Mouse (Mus musculus): ENCODE measurements around the gene Spata31d1b. TPM values are rescaled to one million over a fixed set of nuclear protein-coding genes. Genes with fewer than 3 reads are reported as not detected.
"Not testable (repeated sequence)": the region's sequence is repeated elsewhere in the genome, so short reads cannot be mapped to it uniquely, and the experiment has no call there.

Gene Spata31d1b
- not detected in 2 replicates for polyA plus RNA-seq (2012; rRNA removed)

DNA sequence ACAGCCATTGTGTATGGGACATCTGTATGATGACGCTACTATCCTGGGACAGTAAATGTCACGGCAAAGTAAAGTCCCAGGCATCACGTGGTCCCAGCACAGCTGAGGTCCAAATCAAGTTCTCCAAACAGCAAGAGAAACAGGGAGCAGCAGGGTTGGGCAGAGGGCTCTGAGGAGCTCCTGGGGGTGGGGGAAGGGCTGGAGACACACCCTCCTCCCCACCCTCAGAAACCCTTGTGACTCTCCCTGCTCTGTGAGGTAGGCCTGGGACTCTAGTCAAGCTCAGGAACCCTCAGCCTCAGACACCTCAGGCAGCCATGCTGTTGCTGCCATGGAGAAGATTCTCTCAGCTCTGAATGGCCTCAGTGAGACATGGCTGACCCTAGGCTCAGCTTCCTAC, at the start of gene Spata31d1b:
TSS of gene Spata31d1b (plus strand) at position 301 of the 400 bp plus-strand sequence.
- DNase-seq (ENCODE audit: low read depth, low spot score) = not testable (repeated sequence)
- WGBS = 60% methylated on average over 3 of the region's 3 CpGs

DNA sequence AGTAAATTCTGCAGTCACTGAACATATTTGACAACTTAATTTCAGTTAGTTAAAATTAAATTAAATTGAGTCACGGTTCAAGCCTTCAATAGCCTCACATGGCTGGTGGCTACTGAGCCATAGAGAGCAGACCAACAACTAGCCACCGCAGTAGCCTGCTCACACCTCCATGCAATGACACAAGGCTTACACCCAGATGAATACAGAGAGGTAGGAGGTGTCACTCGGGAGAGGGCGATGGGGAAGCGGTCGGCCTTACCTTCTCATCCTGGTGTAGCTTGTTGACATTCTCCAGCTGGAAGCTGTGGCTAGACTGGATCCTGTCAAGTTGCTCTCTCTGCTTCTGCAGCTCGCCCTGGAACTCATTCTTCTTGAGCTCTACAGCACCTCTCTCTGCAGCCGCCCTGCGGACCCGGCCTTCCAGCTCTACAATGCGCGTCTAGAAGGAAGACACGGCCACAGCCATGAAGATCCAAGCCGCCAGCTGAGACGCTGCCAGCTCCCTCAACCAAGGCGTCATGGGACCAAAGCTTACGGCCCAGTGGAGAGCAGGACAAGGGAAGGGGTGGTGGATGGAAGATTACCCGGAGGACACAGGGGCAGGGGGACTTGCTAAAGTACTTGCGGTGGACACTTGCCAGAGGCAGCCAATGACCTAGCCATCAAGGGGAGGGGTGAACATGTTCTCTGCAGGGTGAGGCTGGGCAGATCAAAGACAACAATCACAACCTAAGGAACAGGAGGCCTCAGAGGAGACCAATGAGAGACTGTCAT, 48.0 kb upstream of the Spata31d1b start:
- WGBS = 80% methylated on average over 19 of the region's 19 CpGs
- DNase-seq (ENCODE audit: low read depth, low spot score) = no peak

DNA sequence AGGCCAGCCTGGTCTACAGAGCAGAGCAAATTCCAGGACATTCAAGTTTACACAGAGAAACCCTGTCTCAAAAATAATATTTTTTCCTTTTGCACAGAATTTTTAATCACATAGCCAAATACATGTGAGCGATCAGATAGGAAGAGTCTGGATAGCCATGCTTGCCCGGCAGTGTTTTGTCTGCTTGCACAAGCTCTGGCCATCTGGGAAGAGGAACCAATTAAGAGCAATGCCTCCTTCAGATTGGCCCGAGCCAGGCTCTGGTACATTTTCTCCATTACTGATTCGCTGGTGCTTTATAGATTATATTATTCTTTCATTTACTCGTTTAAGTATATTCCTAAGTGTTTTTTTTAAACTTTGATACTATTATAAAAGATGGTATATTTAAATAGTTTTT, 44.3 kb upstream of the Spata31d1b start:
- no peak for DNase-seq (ENCODE audit: low read depth, low spot score)
- WGBS = 43% methylated on average over 5 of the region's 5 CpGs

DNA sequence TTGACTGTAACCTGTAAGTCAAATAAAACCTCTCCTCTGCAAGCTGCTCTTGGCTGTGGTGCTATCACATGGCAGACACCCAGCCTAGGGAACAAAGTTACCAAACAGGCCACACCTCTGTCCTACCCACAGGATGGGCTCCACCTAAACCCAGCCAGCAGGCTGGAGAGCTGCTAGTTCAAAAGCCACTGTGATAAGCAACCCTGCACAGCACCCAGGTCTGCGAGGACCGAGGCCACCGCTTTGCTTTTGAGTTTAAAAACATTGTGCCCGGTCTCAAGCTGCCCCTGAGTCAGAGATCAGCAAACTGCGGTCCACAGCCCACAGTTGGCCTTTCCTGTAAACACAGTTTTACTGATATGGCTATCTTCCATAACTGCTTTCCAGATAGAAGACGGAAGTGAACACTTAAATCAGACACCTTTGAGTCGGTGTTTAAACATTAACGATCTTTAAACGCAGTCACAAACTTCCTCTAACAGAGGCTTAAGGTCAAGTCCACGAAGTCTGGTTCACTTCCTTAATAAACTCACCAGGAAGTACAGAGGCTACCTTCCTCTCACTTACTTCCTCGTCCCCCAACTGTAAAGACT, 43.5 kb upstream of the Spata31d1b start:
- WGBS = 9% methylated on average over 11 of the region's 11 CpGs
- peak; percentile 92 for DNase-seq (ENCODE audit: low read depth, low spot score)

GRCm38 (mm10) chr13:59669946-59670345, 42.1 kb upstream of the Spata31d1b start:
- WGBS = 61% methylated on average over 10 of the region's 10 CpGs
- DNase-seq (ENCODE audit: low read depth, low spot score) = no peak

GRCm38 (mm10) chr13:59671521-59671920, 40.6 kb upstream of the Spata31d1b start:
- WGBS = 50% methylated on average over 2 of the region's 2 CpGs
- no peak for DNase-seq (ENCODE audit: low read depth, low spot score)

DNA sequence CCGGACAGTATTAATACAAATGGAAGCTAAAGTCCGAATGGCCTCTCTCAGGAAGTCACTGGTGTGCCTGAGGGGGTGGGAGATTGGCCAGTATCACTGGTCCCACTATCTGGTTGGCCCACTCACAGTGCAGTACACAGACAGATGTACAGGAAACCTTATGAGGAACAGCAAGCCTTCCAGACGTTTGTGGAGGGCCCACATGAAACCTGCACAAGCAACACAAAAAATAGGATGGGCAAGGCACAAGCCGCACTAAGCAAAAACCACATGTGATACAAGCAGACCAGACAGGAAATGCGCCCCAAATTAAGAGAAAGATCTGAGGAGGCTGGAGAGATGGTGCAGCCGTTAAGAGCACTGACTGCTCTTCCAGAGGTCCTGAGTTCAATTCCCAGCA, 39.8 kb upstream of the Spata31d1b start:
- DNase-seq (ENCODE audit: low read depth, low spot score) = no peak
- 33% methylated on average over 6 of the region's 6 CpGs for WGBS

- no peak for DNase-seq (ENCODE audit: low read depth, low spot score)
- 43% methylated on average over 7 of the region's 7 CpGs for WGBS
Measured at GRCm38 (mm10) chr13:59673597-59673996, 38.5 kb upstream of the Spata31d1b start.

GRCm38 (mm10) chr13:59674215-59674614, 37.9 kb upstream of the Spata31d1b start:
- no peak for DNase-seq (ENCODE audit: low read depth, low spot score)
- 18% methylated on average over 3 of the region's 3 CpGs for WGBS

GRCm38 (mm10) chr13:59674761-59675150, 37.3 kb upstream of the Spata31d1b start:
- WGBS = 4% methylated on average over 13 of the region's 13 CpGs
- no peak for DNase-seq (ENCODE audit: low read depth, low spot score)

DNA sequence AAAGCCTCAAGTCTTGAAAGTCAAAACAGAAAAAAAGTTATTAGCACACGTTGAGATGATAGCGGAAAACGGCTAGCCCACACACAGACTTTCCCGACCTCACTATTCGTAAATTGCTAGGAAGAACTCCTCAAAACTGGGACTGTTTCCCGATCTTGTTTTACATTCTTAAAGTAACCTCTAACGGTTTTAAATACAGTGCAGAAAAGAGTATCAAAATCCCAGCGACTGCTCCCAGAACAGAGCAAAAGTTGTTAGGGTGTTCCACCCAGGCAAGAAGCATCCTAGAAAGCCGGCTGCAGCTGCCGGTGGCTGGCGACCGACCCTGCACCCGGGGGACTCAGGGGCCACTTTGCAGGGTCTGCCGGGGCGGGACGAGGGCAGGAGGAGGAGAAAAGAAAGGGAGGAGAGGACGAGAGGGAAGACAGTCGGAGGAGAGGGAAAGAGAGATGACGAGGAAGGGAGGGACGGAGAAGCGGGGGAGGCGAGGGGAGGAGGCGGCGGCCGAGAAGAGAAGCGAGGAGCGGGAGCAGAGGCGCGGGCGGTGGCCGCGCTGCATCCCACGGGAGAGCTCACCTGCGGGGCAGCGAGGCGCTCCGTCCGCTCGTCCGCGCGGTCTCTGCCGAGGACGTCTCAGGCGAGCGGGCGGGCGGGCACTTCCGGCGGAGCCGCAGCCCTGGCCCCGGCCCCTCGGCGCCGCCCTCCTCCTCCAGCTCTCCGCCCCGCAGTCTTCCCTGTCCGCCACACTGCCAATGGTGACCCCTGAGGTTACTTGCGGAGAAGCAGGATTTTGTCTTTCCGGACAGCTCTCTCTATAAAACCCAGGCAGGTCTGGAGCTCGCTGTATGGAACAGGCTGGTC, 36.7 kb upstream of the Spata31d1b start, which contains the start of gene Golm1:
TSS of gene Golm1 (minus strand) at position 661 of the 861 bp plus-strand sequence.
- no peak for DNase-seq (ENCODE audit: low read depth, low spot score)
- WGBS = under 1% methylated on average over 59 of the region's 61 CpGs

- 52% methylated on average over 12 of the region's 12 CpGs for WGBS
- no peak for DNase-seq (ENCODE audit: low read depth, low spot score)
Measured at GRCm38 (mm10) chr13:59676316-59677229, 35.5 kb upstream of the Spata31d1b start.

- DNase-seq (ENCODE audit: low read depth, low spot score) = no peak
- 30% methylated on average over 4 of the region's 4 CpGs for WGBS
Measured at GRCm38 (mm10) chr13:59679306-59679705, 32.8 kb upstream of the Spata31d1b start.

DNA sequence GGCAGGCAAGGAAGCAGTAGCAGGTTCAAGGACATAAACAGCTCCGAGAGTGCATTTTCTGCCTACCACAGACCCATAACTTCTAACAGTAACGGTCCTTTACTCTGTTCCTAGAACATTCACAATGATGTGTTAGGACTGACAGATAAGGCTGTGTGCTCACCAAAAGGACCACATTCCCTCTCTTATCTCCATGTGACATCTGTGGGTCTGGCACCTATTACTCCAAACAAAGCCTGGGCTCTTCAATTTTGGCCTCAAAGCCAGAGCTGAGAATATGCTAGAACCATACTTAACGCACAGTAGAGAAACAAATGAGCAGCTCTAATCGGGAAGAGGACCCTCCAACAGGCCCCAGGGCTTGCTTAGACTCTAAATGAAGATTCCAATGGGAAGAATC, 32.2 kb upstream of the Spata31d1b start:
- no peak for DNase-seq (ENCODE audit: low read depth, low spot score)
- 67% methylated on average over 4 of the region's 4 CpGs for WGBS

DNA sequence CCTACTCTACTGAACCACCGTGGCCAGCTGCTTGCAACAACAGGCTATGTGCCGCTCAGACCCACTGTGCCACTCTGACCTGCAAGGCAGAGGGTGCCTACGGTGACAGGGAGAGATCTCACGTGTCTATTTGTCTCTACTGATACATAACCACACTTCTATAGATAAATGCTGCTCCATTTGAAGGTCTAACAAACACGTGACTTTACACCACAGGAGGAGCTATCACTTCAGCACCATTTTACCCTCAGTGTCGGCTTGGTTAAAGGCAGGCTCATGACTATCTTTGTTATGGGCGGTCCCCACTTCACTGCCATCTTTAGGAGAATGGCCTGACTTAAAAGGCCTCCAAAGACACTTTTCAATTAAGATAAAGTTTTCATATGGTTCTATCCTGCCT, 29.5 kb upstream of the Spata31d1b start:
- no peak for DNase-seq (ENCODE audit: low read depth, low spot score)
- 43% methylated on average over 7 of the region's 7 CpGs for WGBS

DNA sequence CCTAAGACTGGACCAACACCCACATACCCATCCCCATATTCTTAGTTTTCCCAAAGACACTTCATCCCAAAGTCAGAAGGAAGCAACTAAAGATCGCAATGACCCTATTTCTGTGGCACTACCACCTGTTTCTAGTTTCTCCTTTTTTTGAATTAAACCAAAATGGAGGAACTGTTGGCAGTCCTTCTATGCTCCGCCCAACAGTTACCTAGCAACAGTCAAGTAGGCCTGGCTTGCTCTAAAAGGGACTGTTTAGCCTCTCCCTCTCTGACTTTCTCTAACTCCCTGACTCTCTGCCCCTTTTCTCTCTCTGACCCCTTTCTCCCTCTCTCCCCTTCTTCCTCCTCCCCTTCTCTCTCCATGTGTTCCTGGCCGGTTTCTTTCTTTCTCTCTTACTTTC, 26.8 kb upstream of the Spata31d1b start:
- no peak for DNase-seq (ENCODE audit: low read depth, low spot score)
- 79% methylated on average over 3 of the region's 3 CpGs for WGBS

DNA sequence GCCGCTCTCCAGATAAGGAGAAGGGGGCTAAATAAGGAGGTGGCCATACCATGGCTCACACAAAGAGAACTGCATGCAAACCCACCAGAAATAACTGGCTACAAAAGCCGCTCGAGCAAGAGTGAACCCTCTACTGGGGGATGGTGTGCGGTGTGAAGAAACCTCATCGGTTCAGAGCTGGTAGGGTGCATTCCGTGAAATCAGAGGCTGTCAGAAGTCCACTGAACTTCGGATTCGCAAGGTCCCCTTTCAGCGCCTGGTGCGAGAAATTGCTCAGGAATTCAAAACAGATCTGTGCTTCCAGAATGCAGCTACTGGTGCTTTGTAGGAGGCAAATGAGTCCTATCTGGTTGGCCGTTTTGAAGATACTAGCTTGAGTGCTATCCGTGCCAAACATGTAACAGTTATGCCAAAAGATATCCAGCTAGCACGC, 23.7 kb upstream of the Spata31d1b start:
- 78% methylated on average over 13 of the region's 13 CpGs for WGBS
- DNase-seq (ENCODE audit: low read depth, low spot score) = no peak

DNA sequence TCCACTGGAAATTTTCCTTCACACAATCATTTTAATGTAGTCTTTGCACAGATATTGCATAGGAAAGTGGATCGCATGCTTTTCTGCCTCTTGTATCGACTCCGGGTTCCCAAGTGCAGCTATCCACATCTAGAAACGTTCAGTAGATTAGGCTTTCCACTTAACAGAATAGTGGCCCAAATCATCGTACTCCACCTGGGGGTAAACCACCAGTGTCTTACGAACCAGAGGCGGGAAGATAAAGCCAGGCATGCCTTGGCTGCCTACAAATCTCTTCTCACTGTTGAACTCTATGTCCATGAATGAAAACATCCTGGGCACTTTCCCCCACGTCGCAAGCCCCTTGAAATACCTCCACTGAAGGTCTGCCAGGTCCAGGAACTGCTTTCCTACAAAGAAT, 22.8 kb upstream of the Spata31d1b start:
- no peak for DNase-seq (ENCODE audit: low read depth, low spot score)
- WGBS = 90% methylated on average over 9 of the region's 9 CpGs

- no peak for DNase-seq (ENCODE audit: low read depth, low spot score)
- 92% methylated on average over 3 of the region's 3 CpGs for WGBS
Measured at GRCm38 (mm10) chr13:59689843-59690242, 22.2 kb upstream of the Spata31d1b start.

All from large intestine, adult 2 months (tissue).